Mouse (Mus musculus): ENCODE results near the gene 5730596B20Rik.

DNA sequence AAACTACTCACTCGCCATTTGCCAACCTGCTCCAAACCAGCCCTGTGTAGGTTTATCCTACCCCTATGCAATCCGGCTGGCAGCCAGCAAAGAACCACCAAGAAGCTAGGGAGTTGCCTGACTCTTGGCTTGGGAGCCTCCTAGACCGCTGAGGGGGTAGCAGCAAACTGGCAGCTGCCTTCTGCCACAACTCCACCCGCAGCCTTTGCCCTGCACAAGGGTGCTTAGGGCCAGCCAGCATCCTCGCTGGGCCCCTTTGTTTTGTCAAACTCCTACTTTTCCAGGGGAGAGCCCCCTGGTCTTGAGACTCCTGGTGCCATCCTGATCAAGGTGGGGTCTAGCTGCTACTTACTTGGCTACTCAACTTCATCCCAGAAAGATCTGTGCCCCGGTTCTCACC, 7.4 kb downstream of the 5730596B20Rik start:
- TF ChIP-seq CTCF (IDR thresholded peaks at IDR 0.05; ENCODE audit: extremely low read depth, insufficient read depth, low read length): no peak
- TF ChIP-seq POLR2A (IDR thresholded peaks at IDR 0.05; ENCODE audit: extremely low read depth, insufficient read depth, low read length): no peak

Data from cortical plate, adult 2 months (tissue).